Mouse (Mus musculus): ENCODE data around the gene Iqcc.

Iqcc gene

DNA sequence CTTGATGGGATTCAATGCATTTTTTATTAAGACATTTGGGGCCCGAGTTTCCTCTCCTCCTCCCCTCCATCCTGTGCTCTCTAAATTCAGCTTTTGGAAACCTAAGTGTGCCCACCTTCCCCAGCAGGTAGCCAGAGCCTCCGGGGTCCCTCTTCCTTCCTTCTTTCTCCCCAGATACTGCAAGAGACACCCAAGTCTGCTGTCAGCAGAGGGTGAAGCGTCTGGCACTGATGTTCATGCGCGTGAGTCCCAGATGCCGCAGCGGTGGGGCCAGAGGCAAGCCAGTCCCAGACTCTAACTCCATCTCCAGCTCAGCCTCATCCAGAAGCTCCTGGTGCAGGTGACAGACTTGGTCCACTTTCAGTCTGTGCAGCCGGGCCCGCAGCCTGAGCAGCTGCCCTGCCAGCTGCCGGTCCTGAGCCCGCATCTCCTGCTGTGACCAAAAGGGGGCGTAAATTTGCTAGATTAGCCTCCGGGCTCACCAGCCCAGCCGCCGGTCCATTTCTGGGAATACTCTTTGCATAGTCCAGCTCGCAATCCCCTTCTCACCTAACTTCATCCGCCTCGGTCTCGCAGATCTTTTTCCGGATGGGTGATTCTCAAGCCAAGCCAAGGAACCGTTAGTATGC lies 41.9 kb downstream of the Iqcc start:
- DNase-seq = peak; percentile 44

DNA sequence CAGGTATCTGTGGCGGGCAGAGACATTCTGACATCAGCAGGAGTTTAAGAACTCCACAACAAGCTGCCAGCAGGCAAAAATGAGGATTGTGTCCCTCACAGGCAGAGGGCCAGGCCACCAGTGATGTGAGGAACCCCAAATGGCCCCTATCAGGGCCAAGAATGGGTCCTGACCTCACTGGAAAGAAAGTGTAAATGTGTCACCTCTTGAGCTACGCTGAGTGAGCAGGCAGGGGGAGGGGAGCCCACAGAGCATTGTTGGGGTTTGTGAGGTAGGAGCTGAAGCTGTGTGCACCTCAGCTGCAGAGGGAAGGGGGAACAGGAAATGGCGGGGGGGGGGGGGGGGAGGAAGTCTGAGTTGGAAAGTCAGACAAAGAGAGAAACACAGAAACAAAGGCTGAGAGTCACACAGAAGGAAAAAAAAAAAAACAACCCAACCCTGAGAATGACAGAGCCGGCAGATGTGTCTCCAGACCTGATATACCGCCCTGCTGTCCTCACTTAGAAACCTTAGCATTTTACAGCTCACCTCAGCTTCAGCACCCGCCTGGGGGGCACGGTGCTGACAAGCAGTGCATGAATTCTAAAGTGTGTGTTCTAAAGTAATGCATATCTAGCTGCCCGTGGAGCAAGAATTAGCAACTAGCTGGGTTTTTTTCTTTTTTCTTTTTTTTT lies 43.6 kb downstream of the Iqcc start:
- DNase-seq = peak; percentile 39

DNA sequence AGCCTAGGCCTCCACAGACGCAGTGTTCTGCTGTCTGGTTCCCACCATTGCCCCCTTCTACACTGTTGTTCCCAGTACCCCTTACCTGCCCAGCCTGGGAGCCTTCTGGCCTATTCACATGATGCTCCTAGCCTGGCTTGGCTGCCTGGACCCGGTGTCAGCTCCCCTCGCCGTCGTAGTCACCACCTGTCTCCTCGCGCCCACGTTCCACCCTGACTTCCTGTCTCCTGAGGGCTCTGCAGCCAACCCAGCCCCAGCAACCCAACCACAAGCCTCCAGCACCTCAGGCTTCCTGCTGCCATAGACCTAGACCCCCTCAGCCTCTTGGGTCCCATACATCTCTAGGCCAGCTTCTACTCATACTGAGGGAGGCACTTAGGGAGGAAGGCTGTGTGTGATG lies 45.5 kb downstream of the Iqcc start, which contains the start of gene Lck:
TSS of gene Lck (minus strand) at position 212 of the 400 bp plus-strand sequence.
- no peak for DNase-seq

GRCm38 (mm10) chr4:129573093-129573370 lies 45.9 kb downstream of the Iqcc start:
- no peak for DNase-seq

- DNase-seq = no peak
Observed at GRCm38 (mm10) chr4:129572236-129573092, 46.4 kb downstream of the Iqcc start.

GRCm38 (mm10) chr4:129571551-129572084 lies 47.3 kb downstream of the Iqcc start:
- DNase-seq = no peak

DNA sequence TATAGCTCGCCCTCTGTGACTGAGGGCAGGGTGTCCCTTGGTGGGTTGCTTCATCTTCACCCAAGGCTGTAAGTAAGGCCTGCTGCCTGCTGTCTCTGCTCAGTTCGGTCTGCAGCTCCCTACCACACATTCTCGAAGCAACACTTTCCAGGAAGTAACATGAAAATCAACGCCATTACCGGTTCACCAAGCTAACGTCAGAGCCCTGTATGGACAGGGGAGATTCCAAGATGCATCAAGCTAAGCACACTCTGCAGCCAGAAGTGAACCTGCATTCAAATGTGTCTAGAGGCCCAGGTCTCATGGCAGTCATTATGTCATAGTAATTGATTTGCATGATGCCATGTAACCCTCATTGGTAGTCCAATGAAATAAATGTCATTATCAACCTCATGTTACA lies 48.9 kb downstream of the Iqcc start:
- no peak for DNase-seq

- no peak for DNase-seq
Observed at GRCm38 (mm10) chr4:129568366-129568765, 50.5 kb downstream of the Iqcc start.

DNA sequence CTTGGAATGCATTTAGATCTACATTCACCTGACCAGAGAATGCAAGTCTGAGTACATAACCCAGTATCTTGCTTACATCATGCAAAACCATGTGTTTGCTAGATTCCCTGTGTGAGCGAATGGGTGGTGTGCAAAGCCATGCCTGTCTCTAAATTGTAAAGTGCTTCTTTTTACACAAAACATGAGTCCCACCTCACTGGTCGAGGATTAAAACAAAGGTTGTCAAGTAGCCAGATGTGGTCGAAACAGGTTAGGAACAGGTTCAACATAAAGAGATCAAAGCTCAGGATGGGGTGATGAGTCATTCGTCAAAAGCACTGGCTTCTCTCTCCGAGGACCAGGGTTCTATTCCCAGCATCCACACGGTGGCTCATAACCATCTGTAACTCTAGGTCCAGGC lies 53.8 kb downstream of the Iqcc start:
- DNase-seq = no peak
